Mouse (Mus musculus) cortical plate, adult 2 months (tissue): ENCODE measurements at regions not wholly inside any gene's neighbourhood (a gene's known extent, or its start where the extent isn't known, plus 50 kb on each side); places are given as distances from the start of the nearest gene placed in this dataset.

Experiments used
- CTCF ChIP-seq: fragments of 200-500 bp; IDR thresholded peaks from 2 replicates; pipeline ENCODE4 v1.5.1; 2011; ENCODE audit warnings: mild to moderate bottlenecking, control low read depth, low read length; ENCODE audit not compliant: insufficient read depth; ENCODE audit errors: extremely low read depth
- POLR2A ChIP-seq: fragments of 200-500 bp; IDR thresholded peaks from 2 replicates; pipeline ENCODE4 v1.6.1; 2011; ENCODE audit warnings: mild to moderate bottlenecking, low read length, control low read depth; ENCODE audit not compliant: insufficient read depth; ENCODE audit errors: extremely low read depth

DNA sequence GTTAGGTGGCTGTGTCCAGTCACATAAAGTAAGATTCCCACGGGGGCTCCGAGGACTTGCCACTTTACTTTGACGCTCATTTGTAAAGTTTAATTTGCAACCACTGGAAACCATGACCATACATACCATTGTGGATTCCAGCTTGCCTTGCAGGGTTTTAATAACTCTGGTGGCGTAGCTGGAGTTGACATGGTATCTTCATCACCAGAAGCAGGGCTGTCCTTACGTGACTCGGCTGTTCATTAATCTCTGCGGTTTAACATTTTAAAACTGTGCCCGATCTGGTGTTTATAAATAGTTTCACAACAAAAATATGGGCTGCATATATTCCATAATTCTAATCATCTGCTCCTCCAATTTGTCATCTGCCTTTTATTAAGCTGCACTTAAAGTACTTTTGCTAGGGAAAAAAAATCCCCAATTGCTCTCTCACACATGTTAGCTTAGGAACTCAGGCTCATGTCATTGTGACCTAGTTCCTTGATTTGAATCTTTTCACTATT lies 159.1 kb downstream of the Ndfip2 start:
- TF ChIP-seq POLR2A (no peak), CTCF (no peak)
